Mouse (Mus musculus) telencephalon, adult 2 months (tissue): Measurements from ENCODE around the gene Samm50.

Source experiments
- DNase-seq: peaks from one replicate; pipeline ENCODE4 v3.0.0-alpha.2; 2011; ENCODE audit warnings: low read depth, low spot score

The Samm50 gene

GRCm38 (mm10) chr15:84235646-84236045 is 43.6 kb downstream of the Samm50 start:
- no peak for DNase-seq

GRCm38 (mm10) chr15:84238552-84238951 is 46.5 kb downstream of the Samm50 start:
- DNase-seq = no peak

GRCm38 (mm10) chr15:84238991-84239401 is 47.0 kb downstream of the Samm50 start:
- no peak for DNase-seq

- DNase-seq = no peak
Observed at GRCm38 (mm10) chr15:84241520-84241919, 49.5 kb downstream of the Samm50 start.

- no peak for DNase-seq
Observed at GRCm38 (mm10) chr15:84245104-84245503, 53.1 kb downstream of the Samm50 start.

- DNase-seq = no peak
Observed at GRCm38 (mm10) chr15:84246195-84246594, 54.2 kb downstream of the Samm50 start.

- DNase-seq = no peak
Observed at GRCm38 (mm10) chr15:84247309-84247708, 55.3 kb downstream of the Samm50 start.

- DNase-seq = no peak
Observed at GRCm38 (mm10) chr15:84251227-84251626, 59.2 kb downstream of the Samm50 start.

GRCm38 (mm10) chr15:84252645-84253044 is 60.6 kb downstream of the Samm50 start:
- no peak for DNase-seq

GRCm38 (mm10) chr15:84253757-84254156 is 61.7 kb downstream of the Samm50 start:
- no peak for DNase-seq

- DNase-seq = no peak
Observed at GRCm38 (mm10) chr15:84254387-84254786, 62.3 kb downstream of the Samm50 start.

- no peak for DNase-seq
Observed at GRCm38 (mm10) chr15:84256254-84256850, 64.3 kb downstream of the Samm50 start.

GRCm38 (mm10) chr15:84256864-84257263 is 64.8 kb downstream of the Samm50 start:
- no peak for DNase-seq

- no peak for DNase-seq
Observed at GRCm38 (mm10) chr15:84258602-84259355, 66.7 kb downstream of the Samm50 start.

- DNase-seq = peak; percentile 62
Observed at GRCm38 (mm10) chr15:84260123-84260822, 68.2 kb downstream of the Samm50 start.

- no peak for DNase-seq
Observed at GRCm38 (mm10) chr15:84262630-84263029, 70.6 kb downstream of the Samm50 start.

GRCm38 (mm10) chr15:84263573-84263972 is 71.5 kb downstream of the Samm50 start:
- no peak for DNase-seq

GRCm38 (mm10) chr15:84265141-84265540 is 73.1 kb downstream of the Samm50 start:
- DNase-seq = no peak

- no peak for DNase-seq
Observed at GRCm38 (mm10) chr15:84266290-84266689, 74.2 kb downstream of the Samm50 start.
